Mouse (Mus musculus) cerebellum, adult 9-10 months (tissue): ENCODE measurements around the gene Eif2b3.
A peak's percentile ranks its signal among the peaks of the same experiment; 100 is the strongest.

Source experiments
- DNase-seq: peaks from one replicate; pipeline ENCODE4 v3.0.0; 2022

The Eif2b3 gene

GRCm38 (mm10) chr4:117125348-117125909 lies 106.2 kb downstream of the Eif2b3 start, which contains the start of gene Btbd19:
Gene Btbd19, minus strand, starts transcription at chr4:117125725.
- peak; percentile 56 for DNase-seq

- peak; percentile 39 for DNase-seq
Measured at GRCm38 (mm10) chr4:117125910-117126674, 106.9 kb downstream of the Eif2b3 start.

GRCm38 (mm10) chr4:117126675-117127290 lies 107.6 kb downstream of the Eif2b3 start, which contains the start of gene Tctex1d4:
Gene Tctex1d4, plus strand, starts transcription at chr4:117126794.
- DNase-seq, result no peak

GRCm38 (mm10) chr4:117127991-117128686 lies 108.9 kb downstream of the Eif2b3 start:
- no peak for DNase-seq

GRCm38 (mm10) chr4:117130790-117131189 lies 111.6 kb downstream of the Eif2b3 start:
- DNase-seq, result no peak

GRCm38 (mm10) chr4:117131198-117131597 lies 112.0 kb downstream of the Eif2b3 start:
- DNase-seq, result no peak

GRCm38 (mm10) chr4:117131890-117132793 lies 112.9 kb downstream of the Eif2b3 start:
- peak; percentile 52 for DNase-seq

- DNase-seq, result peak; percentile 60
Measured at GRCm38 (mm10) chr4:117132794-117133143, 113.6 kb downstream of the Eif2b3 start.

- no peak for DNase-seq
Measured at GRCm38 (mm10) chr4:117133366-117133796, 114.2 kb downstream of the Eif2b3 start.

GRCm38 (mm10) chr4:117133817-117134600 lies 114.8 kb downstream of the Eif2b3 start, which contains the start of gene Plk3:
Gene Plk3, minus strand, starts transcription at chr4:117133963.
- DNase-seq, result peak; percentile 99

GRCm38 (mm10) chr4:117134601-117134995 lies 115.4 kb downstream of the Eif2b3 start:
- peak; percentile 62 for DNase-seq

GRCm38 (mm10) chr4:117136034-117136433 lies 116.8 kb downstream of the Eif2b3 start:
- no peak for DNase-seq
